Mouse (Mus musculus) MN1 (cell line): ENCODE results near the gene Dap.

Experiments used
- DNase-seq: peaks from one replicate; pipeline ENCODE4 v3.0.0-alpha.2; 2016; ENCODE audit warnings: low spot score

Gene Dap

DNA sequence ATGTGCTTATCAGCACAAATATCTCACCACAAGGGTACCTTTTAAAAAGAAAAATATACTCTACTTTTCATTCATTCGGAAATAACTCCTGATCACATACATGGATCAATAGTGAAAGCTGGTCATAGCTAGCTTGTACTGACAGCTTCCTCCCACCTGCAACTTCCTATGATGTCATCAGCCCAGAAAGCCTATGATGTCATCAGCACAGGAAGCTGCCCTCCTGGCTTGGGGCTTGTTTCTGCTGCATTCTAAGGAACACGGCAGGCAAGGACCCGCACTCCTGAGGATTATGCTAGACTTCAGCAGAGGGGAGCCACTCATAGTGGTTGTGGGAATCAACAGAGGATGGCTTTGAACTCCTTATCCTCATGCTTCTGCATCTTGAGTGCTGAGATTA lies 80.2 kb downstream of the Dap start:
- DNase-seq = no peak

DNA sequence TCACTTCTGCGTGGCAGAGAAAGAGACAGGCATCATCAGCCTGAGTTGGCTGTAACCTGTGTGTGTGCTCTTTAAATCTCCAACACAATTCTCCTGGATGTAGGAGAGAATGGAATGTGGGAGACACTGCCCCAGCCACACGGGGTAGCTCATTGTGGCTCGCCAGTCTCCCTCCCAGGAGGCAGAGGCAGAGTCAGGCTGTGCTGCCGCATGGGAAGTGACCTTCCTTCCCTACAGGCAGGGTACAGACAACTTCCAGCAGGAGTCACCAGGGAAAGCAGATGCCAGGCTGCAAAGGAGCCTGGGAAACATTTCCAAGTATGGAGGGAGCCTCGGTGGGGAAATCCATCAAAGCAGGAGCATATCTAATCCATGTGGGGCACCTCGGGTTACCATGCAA lies 81.1 kb downstream of the Dap start:
- no peak for DNase-seq

DNA sequence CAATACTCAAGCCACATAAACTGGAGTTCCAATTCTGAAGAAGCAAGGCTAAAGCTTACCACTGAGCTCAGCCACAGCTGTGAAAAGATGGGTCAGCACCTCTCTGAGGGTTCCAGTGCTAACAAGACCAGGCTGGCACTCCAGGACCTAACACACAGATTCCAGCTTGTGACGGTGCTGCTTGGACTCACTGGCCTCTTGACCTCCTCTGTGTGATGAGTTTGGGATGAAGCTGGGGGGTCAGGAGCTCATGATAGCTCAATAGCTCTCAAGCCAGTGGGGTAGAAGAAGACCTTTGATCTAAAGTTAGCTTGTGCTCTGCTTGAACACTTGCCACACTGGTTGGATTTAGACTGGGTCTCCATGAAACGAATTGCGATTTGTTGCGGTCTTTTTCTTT lies 82.6 kb downstream of the Dap start:
- no peak for DNase-seq

DNA sequence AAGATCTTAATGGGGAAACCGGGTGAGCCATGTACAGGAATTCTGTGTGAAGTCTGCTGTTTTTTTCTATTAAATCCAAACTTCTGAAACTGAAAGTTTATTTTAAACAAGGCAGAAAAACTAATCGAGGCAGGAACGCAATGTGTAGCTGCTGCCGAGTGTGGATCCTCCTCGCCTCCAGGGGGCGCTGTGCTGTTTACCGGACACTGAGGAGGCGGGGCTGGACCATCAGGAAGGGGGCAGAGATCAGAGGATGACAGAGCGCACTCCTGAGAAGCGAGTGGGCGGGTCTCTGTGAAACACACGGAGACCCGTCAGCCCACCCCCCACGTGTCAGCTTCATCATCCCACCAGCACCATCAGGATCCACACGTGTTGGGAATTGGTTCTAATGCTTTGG lies 85.4 kb downstream of the Dap start:
- DNase-seq = no peak

DNA sequence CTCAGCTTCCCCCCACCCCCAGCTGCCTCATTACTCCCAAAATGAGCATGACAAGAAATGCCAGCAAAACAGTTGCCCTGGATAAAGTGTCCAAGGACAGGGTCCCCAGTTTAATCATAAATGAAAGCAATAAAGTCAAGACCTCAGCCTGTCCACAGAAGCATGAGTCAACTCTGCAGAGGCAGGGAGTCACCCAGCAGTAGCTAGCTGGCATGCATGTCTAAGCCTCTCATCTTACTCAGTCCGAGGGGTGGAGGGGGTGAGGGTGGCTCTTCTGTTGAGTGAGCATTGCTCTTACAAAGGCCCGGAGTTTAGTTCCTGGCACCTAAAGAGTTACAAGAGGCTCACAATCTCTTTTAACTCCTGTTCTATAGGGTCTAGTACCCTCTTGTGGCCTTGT lies 87.9 kb downstream of the Dap start:
- DNase-seq = no peak

DNA sequence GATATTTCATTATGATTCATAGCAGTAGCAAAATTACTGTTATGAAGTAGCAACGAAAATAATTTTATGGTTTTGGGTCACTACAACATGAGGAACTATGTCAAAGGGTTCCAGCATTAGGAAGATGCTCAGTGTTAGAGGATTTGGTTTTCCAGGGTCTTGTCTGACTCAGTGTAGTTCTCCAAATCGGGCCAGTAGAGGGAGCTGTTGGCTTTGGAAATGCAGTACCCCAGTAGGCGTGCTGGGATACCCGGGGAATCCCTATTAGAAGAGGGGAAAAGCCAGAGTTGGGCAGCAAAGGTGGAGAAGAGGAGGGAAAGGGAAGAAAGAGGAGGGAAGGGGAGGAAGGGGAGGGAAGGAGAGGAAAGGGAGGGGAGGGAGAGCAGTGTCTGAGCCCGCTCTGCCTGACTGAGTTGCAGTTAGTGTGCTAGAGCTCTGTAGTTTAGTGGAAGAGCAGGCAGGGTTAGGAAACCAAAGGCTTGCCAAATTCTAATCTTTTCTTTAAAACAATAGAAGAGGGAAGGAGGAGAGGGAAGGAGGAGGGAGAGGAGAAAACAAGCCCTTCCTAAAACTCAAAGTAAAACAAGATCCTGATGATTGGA lies 91.6 kb downstream of the Dap start:
- peak; percentile 73 for DNase-seq

DNA sequence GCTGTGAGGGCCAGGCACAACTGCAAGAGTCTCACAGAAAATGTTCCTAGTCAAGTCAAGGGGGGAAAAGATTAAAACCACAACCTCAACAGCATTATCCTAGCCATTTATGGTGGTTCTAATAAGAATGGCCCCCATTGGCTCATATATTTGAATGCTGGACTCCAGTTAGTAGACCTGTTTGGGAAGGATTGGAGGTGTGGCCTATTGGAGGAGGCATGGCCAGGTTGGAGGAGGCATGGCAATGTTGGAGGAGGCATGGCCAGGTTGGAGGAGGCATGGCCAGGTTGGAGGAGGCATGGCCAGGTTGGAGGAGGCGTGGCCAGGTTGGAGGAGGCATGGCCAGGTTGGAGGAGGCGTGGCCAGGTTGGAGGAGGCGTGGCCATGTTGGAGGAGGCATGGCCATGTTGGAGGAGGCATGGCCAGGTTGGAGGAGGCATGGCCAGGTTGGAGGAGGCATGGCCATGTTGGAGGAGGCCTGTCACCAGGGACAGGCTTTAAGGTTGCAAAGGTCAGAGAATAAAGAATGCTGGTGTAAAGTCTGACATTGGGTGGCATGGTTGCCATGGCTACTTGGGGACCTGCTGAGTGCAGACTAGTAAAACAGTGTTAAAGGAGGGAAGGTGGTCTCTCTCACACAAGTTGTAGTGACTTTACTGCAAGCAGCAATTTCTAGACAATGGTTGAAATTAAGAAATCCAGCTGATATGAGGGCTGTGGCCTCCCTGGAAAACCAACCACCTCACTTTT lies 93.1 kb downstream of the Dap start:
- DNase-seq = no peak

DNA sequence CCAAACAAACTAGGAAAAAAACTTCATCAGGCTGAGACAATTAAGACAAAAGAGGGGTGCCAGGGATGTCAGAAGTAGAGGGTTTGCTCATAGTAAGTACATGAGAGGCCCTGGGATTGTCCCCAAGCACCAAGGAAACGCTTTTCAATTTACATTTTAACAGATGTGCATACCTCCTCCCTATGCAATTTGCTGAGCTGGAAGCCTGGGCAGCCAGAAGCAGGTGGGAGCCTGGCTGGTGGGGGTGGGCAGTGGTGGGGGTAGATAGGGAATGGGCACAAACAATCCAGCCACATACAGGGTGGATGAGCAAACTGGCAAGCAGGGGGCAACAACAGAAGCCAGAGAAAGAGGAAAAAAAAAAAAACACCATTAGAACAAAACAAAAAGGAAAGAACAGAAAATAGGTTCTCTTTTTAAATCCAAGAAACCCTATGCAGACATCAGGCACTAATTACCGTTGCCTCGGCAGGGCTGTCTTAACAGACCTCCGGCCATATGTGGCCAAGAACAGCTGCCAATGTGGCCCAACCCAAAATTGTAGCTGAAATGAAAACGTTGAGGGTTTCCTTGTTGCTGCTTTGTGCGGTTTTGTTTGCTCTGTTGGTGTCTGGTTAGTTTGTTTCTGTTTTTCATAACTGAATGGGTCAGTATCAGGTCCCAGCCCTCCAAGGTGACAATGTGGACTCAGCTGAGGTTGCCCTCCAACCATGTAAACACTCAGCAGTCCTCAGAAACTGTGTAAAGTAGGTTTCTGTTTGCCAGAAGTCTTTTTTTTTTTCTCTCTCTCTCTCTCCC lies 94.2 kb downstream of the Dap start:
- no peak for DNase-seq

DNA sequence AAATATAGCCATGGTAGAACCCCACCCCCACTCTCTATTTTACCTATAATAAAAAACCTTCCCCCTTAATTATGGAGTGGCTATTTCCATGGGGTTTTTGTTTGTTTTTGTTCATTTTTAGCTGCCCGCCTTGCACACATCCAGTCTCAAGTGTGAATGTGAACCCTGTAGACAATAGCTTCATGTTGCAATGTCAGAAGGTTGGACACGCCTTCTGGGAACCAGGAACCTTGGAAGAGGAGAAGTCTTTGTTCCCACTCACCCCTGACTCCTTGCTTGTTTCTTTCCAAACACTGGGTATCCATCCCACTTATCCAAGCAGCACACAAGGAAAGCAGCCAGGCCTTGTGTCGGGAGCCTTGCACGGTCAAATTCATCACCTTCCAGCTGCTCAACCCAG lies 94.9 kb downstream of the Dap start:
- no peak for DNase-seq

DNA sequence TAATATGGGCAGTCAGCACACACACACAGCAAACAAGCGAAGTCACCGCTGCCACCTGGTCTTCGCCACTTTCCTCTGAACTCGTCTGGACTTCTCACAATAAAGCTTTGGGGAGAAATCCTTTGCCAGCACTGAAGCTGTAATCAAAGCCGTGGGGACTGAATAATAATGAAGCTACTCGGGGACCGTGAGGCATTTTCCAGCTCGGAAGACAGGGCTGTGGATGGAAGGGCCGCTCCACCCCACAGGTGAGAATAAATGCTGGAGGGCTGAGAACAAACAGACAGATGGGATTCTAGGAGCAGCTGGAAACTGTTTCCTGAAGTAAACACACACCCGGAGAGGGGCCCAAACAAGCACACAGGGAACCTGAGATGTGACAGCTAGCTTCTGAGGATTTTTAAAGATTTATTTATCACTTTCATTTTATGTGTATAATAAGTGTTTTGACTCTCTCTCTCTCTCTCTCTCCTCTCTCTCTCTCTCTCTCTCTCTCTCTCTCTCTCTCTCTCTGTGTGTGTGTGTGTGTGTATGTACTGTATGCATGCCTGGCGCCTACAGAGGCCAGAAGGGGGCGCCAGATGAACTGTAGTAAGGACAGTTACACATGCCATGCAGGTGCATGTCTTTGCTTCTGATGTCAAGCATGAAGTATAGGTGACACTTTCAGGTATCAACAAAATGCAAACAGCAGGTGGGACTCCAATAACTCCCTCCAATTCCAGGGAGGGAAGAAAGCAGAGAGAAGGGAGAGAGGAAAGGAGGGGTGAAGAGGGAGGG lies 96.7 kb downstream of the Dap start:
- DNase-seq = no peak

DNA sequence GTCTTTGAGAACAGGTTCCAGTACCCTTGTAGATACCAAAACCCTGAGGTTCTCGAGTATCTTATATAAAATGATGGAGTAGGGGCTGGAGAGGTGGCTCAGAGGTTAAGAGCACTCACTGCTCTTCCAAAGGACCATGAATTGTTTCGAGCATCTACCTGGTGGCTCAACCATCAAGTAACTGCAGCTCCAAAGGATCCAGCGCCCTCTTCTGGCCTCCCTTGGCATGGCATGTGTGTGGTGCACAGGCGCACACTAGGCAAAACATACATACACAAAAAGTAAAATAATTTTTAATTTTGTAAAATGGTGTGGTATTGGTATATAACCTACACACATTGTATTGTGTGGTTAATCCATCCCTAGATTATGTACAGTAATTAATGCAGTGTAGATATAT lies 99.6 kb downstream of the Dap start:
- DNase-seq = no peak
